Mouse (Mus musculus) heart, postnatal 0 days (tissue): ENCODE results near the gene Ifih1.

Experiments
- CTCF ChIP-seq: IDR thresholded peaks from 2 replicates; pipeline ENCODE4 v1.5.1; 2016; ENCODE audit warnings: antibody characterized with exemption, control low read depth, low read depth
- EP300 ChIP-seq: IDR thresholded peaks from 2 replicates; pipeline ENCODE4 v1.6.1; 2016; ENCODE audit warnings: antibody characterized with exemption, low read depth

GRCm38 (mm10) chr2:62589333-62589732 is 56.7 kb downstream of the Ifih1 start:
- TF ChIP-seq CTCF (no peak), EP300 (no peak)
